Mouse (Mus musculus): ENCODE measurements around the gene Cd28. TPM values are rescaled to one million over a fixed set of nuclear protein-coding genes. Genes with fewer than 3 reads are reported as not detected.

Cd28 gene
- polyA plus RNA-seq, 1 experiment from 2014 or later = 0.38 TPM

DNA sequence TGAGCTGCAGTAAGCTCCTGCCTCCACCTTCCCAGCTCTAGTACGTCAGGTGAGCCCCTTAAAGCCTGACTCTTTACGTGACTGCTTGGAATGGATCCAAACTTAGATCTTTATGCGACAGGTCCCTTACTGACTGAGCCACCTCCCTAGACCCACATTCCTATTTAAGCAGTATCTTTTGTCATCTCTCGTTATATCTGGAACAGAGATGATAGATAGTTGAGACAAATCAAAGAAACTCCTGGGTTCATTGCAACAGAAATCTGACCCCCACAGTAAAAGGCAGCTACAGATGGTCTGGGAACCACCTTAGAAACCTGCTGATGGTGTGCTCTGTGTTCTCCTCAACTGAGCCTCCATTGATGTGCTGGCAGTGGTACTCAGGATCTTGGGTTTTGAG, 59.6 kb downstream of the Cd28 start:
- H3K4me3 ChIP-seq (ENCODE audit: low read length) = no peak overlapping the region
- no peaks in the 10 kb centered on the region for H3K27me3 ChIP-seq (ENCODE audit: control insufficient read depth, insufficient read depth, low read depth, low read length)
- no peak for ATAC-seq (ENCODE audit: low read depth)
- peaks cover 7% of the 10 kb centered on the region for H3K4me1 ChIP-seq (replicated peaks; ENCODE audit: control insufficient read depth, insufficient read depth, low read length)
- no peak overlapping the region for H3K27ac ChIP-seq (ENCODE audit: low read length)
- no peaks in the 10 kb centered on the region for H3K36me3 ChIP-seq (ENCODE audit: control insufficient read depth, insufficient read depth, low read length)
- no peak overlapping the region for H3K9ac ChIP-seq (ENCODE audit: low read length)
- no peaks in the 10 kb centered on the region for H3K9me3 ChIP-seq (ENCODE audit: control insufficient read depth, low read length)
- H3K4me2 ChIP-seq (ENCODE audit: low read depth, low read length) = no peak overlapping the region
- 67% methylated on average over 4 of the region's 4 CpGs for WGBS

- WGBS = 83% methylated on average over 3 of the region's 3 CpGs
- H3K4me2 ChIP-seq (ENCODE audit: low read depth, low read length) = no peak overlapping the region
- H3K4me1 ChIP-seq (replicated peaks; ENCODE audit: control insufficient read depth, insufficient read depth, low read length) = peaks cover 7% of the 10 kb centered on the region
- ATAC-seq (ENCODE audit: low read depth) = no peak
- H3K4me3 ChIP-seq (ENCODE audit: low read length) = no peak overlapping the region
- H3K27me3 ChIP-seq (ENCODE audit: control insufficient read depth, insufficient read depth, low read depth, low read length) = no peaks in the 10 kb centered on the region
- H3K27ac ChIP-seq (ENCODE audit: low read length) = no peak overlapping the region
- no peak overlapping the region for H3K9ac ChIP-seq (ENCODE audit: low read length)
- no peaks in the 10 kb centered on the region for H3K9me3 ChIP-seq (ENCODE audit: control insufficient read depth, low read length)
- no peaks in the 10 kb centered on the region for H3K36me3 ChIP-seq (ENCODE audit: control insufficient read depth, insufficient read depth, low read length)
These were observed 60.3 kb downstream of the Cd28 start for GRCm38 (mm10) chr1:60776906-60777305.

- Histone ChIP-seq H3K9ac (ENCODE audit: low read length) (no peak overlapping the region), H3K27ac (ENCODE audit: low read length) (no peak overlapping the region), H3K4me2 (ENCODE audit: low read depth, low read length) (no peak overlapping the region), H3K27me3 (ENCODE audit: control insufficient read depth, insufficient read depth, low read depth, low read length) (no peaks in the 10 kb centered on the region), H3K4me1 (replicated peaks; ENCODE audit: control insufficient read depth, insufficient read depth, low read length) (peaks cover 7% of the 10 kb centered on the region), H3K4me3 (ENCODE audit: low read length) (no peak overlapping the region), H3K36me3 (ENCODE audit: control insufficient read depth, insufficient read depth, low read length) (no peaks in the 10 kb centered on the region), H3K9me3 (ENCODE audit: control insufficient read depth, low read length) (no peaks in the 10 kb centered on the region)
- peak; percentile 61; the same call in 1 of the 2 replicates for ATAC-seq (ENCODE audit: low read depth)
- 43% methylated on average over 8 of the region's 8 CpGs for WGBS
These were observed 62.0 kb downstream of the Cd28 start for GRCm38 (mm10) chr1:60778465-60779115.

DNA sequence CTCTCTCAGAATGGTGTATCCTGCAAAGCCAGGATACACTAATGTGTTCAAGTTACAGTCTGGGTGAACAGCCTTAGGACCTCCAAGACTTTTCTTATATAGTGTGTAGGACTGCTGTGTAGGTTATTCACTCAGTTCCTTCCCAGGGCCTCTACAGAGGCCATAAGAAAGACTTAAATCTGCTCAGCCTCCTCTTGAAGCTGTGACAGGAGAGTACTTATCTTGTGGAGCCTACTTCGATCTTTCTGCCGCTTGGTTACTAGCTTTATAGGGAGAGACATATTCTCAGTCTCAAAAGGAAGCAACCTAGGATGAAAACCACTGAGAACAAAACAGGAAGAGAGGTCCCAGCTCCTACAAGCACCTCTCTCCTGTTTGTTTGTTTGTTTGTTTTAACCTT, 62.6 kb downstream of the Cd28 start:
- Histone ChIP-seq H3K4me1 (replicated peaks; ENCODE audit: control insufficient read depth, insufficient read depth, low read length) (peaks cover 7% of the 10 kb centered on the region), H3K4me2 (ENCODE audit: low read depth, low read length) (no peak overlapping the region), H3K4me3 (ENCODE audit: low read length) (no peak overlapping the region), H3K27me3 (ENCODE audit: control insufficient read depth, insufficient read depth, low read depth, low read length) (no peaks in the 10 kb centered on the region), H3K9me3 (ENCODE audit: control insufficient read depth, low read length) (no peaks in the 10 kb centered on the region), H3K36me3 (ENCODE audit: control insufficient read depth, insufficient read depth, low read length) (no peaks in the 10 kb centered on the region), H3K9ac (ENCODE audit: low read length) (no peak overlapping the region), H3K27ac (ENCODE audit: low read length) (no peak overlapping the region)
- ATAC-seq (ENCODE audit: low read depth) = no peak
- WGBS = 80% methylated on average over 2 of the region's 2 CpGs

DNA sequence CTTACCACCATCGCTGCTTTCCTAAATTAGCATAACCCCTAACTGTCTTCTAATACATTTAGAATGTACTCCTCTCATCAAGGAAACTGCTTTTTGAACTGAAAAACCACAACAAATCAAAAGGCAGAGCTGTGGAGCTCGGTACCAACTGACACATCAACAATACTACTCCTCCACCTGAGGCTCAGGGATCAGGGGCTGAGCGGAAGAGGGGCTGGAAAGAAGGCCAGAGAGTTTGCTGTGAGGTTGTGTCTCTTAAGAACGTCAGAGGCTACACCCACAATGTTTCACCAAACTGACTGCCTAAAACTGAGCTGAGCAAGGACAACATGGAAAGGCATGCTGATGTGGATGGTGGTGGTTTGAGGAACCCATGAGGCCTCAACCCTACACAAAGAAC, 65.1 kb downstream of the Cd28 start:
- H3K4me1 ChIP-seq (replicated peaks; ENCODE audit: control insufficient read depth, insufficient read depth, low read length) = peaks cover 5% of the 10 kb centered on the region
- no peak for ATAC-seq (ENCODE audit: low read depth)
- no peak overlapping the region for H3K4me3 ChIP-seq (ENCODE audit: low read length)
- no peaks in the 10 kb centered on the region for H3K27me3 ChIP-seq (ENCODE audit: control insufficient read depth, insufficient read depth, low read depth, low read length)
- no peaks in the 10 kb centered on the region for H3K9me3 ChIP-seq (ENCODE audit: control insufficient read depth, low read length)
- H3K9ac ChIP-seq (ENCODE audit: low read length) = no peak overlapping the region
- H3K27ac ChIP-seq (ENCODE audit: low read length) = no peak overlapping the region
- no peaks in the 10 kb centered on the region for H3K36me3 ChIP-seq (ENCODE audit: control insufficient read depth, insufficient read depth, low read length)
- 74% methylated on average over 4 of the region's 4 CpGs for WGBS
- no peak overlapping the region for H3K4me2 ChIP-seq (ENCODE audit: low read depth, low read length)

DNA sequence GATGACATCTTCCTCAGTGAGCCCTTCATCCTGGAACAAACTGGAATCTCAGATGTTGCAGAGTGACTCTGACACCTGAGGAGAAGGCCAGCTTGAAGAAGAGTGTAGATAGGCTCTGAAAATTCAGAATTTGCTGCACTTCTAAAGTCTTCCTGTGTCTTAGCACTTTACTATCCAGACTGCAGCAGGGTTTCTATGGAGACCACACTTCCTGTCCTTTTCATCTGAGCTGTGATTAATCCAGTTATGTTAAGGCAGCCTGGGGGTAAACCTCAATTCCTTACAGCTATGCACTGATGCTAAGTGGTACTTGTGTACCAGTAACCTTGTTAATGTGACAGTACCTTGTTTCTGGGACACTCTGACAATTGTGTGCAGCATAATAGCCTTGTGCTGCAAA, 77.1 kb downstream of the Cd28 start:
- no peak for ATAC-seq (ENCODE audit: low read depth)
- no peaks in the 10 kb centered on the region for H3K27me3 ChIP-seq (ENCODE audit: control insufficient read depth, insufficient read depth, low read depth, low read length)
- no peaks in the 10 kb centered on the region for H3K4me1 ChIP-seq (replicated peaks; ENCODE audit: control insufficient read depth, insufficient read depth, low read length)
- no peaks in the 10 kb centered on the region for H3K36me3 ChIP-seq (ENCODE audit: control insufficient read depth, insufficient read depth, low read length)
- H3K9ac ChIP-seq (ENCODE audit: low read length) = no peak overlapping the region
- no peak overlapping the region for H3K27ac ChIP-seq (ENCODE audit: low read length)
- no peak overlapping the region for H3K4me3 ChIP-seq (ENCODE audit: low read length)
- no peaks in the 10 kb centered on the region for H3K9me3 ChIP-seq (ENCODE audit: control insufficient read depth, low read length)
- no peak overlapping the region for H3K4me2 ChIP-seq (ENCODE audit: low read depth, low read length)

- Histone ChIP-seq H3K27ac (ENCODE audit: low read length) (no peak overlapping the region), H3K4me2 (ENCODE audit: low read depth, low read length) (no peak overlapping the region), H3K9ac (ENCODE audit: low read length) (no peak overlapping the region), H3K4me3 (ENCODE audit: low read length) (no peak overlapping the region), H3K9me3 (ENCODE audit: control insufficient read depth, low read length) (no peaks in the 10 kb centered on the region), H3K27me3 (ENCODE audit: control insufficient read depth, insufficient read depth, low read depth, low read length) (no peaks in the 10 kb centered on the region), H3K36me3 (ENCODE audit: control insufficient read depth, insufficient read depth, low read length) (no peaks in the 10 kb centered on the region), H3K4me1 (replicated peaks; ENCODE audit: control insufficient read depth, insufficient read depth, low read length) (no peaks in the 10 kb centered on the region)
- ATAC-seq (ENCODE audit: low read depth) = no peak
- WGBS = 66% methylated on average over 3 of the region's 3 CpGs
These were observed 79.1 kb downstream of the Cd28 start for GRCm38 (mm10) chr1:60795677-60796205.

DNA sequence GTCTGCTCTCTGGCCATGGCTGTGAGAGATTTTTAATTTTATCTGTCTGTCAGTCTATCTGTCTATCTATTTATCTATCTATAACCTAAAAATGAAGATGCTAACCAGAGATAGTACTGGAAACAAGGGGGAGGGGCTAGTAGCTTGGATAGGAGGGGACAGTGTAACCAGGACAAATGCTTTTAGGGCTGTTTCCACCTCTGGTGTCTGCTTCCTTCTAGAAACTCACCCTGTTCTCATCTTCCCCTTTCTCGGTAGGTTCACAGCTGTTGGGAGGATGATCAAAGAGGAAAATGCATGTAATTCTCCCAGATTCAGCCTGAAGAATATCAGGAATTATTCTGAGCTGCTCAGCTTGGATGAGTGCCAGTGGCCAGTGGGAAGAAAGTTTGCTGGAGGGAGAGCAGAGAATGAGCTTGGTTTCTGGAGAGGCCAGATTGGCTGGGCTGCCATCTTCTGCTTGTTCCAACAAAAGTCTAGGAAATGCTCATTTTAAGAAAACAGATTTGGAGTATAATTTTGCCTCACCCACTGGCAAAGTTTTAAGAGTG, 83.3 kb downstream of the Cd28 start:
- no peak overlapping the region for H3K9ac ChIP-seq (ENCODE audit: low read length)
- no peaks in the 10 kb centered on the region; the same call in 1 of the 2 replicates for H3K4me1 ChIP-seq (replicated peaks; ENCODE audit: control insufficient read depth, insufficient read depth, low read length)
- no peak for ATAC-seq (ENCODE audit: low read depth)
- no peaks in the 10 kb centered on the region for H3K36me3 ChIP-seq (ENCODE audit: control insufficient read depth, insufficient read depth, low read length)
- 27% methylated on average over 1 of the region's 1 CpGs for WGBS
- H3K27ac ChIP-seq (ENCODE audit: low read length) = no peak overlapping the region
- H3K4me3 ChIP-seq (ENCODE audit: low read length) = no peak overlapping the region
- H3K4me2 ChIP-seq (ENCODE audit: low read depth, low read length) = no peak overlapping the region
- no peaks in the 10 kb centered on the region for H3K9me3 ChIP-seq (ENCODE audit: control insufficient read depth, low read length)
- H3K27me3 ChIP-seq (ENCODE audit: control insufficient read depth, insufficient read depth, low read depth, low read length) = no peaks in the 10 kb centered on the region

DNA sequence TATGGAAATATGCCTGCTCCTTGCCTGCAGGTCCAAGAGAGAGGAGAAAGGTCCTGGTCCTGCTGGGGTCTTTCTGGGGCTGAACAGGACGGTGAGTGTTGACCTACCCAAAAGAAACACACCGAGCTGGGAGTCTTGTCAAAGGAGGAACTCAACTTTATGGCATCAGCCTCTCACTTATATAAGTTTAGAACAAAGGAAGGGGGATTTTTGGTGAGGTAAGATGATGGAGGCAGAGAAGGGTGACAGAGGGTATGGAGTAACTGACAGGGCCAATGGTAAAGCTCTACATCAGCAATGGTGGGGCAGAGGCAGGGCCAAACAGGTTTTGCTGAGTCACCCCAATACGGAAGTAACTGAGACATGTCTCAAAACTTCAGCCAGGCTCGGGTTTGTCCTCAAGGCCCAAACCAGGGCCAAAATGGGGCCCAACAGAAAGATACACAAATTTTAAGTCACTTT, 84.6 kb downstream of the Cd28 start:
- no peak overlapping the region for H3K27ac ChIP-seq (ENCODE audit: low read length)
- H3K9ac ChIP-seq (ENCODE audit: low read length) = no peak overlapping the region
- no peaks in the 10 kb centered on the region; the same call in 1 of the 2 replicates for H3K4me1 ChIP-seq (replicated peaks; ENCODE audit: control insufficient read depth, insufficient read depth, low read length)
- no peaks in the 10 kb centered on the region for H3K9me3 ChIP-seq (ENCODE audit: control insufficient read depth, low read length)
- 87% methylated on average over 4 of the region's 4 CpGs for WGBS
- no peak for ATAC-seq (ENCODE audit: low read depth)
- H3K27me3 ChIP-seq (ENCODE audit: control insufficient read depth, insufficient read depth, low read depth, low read length) = no peaks in the 10 kb centered on the region
- H3K4me3 ChIP-seq (ENCODE audit: low read length) = no peak overlapping the region
- H3K4me2 ChIP-seq (ENCODE audit: low read depth, low read length) = no peak overlapping the region
- H3K36me3 ChIP-seq (ENCODE audit: control insufficient read depth, insufficient read depth, low read length) = no peaks in the 10 kb centered on the region
